Mouse (Mus musculus) heart, embryonic 14.5 days (tissue): ENCODE measurements around the gene Oxct2a. TPM values are rescaled to one million over a fixed set of nuclear protein-coding genes. Genes with fewer than 3 reads are reported as not detected.

ENCODE experiments used
- polyA plus RNA-seq: library from polyadenylated mRNA; unstranded; fragments of >200 nt; fragmentation: Nextera tagmentation; extraction: Ambion mirVana; gene quantifications from 2 replicates; pipeline ENCODE4 v1.2.1, GENCODE M21; 2014

The Oxct2a gene
- polyA plus RNA-seq, 1 experiment from 2014 or later, result not detected

Other genes with a start within 250 kb of the Oxct2a start
- gene Bmp8b, start 218.5 kb downstream of the Oxct2a start, polyA plus RNA-seq, result 0.22 and 0.23 TPM in 2 replicates
- gene Oxct2b, start 207.4 kb downstream of the Oxct2a start, polyA plus RNA-seq, result not detected in 2 replicates
- 51.7 and 54.8 TPM in 2 replicates for gene Ppie, start 183.7 kb downstream of the Oxct2a start, polyA plus RNA-seq
- 1.0 and 1.1 TPM in 2 replicates for gene Hpcal4, start 140.4 kb downstream of the Oxct2a start, polyA plus RNA-seq
- 1.7 and 2.1 TPM in 2 replicates for gene Nt5c1a, start 122.1 kb downstream of the Oxct2a start, polyA plus RNA-seq
- gene Heyl, start 90.1 kb downstream of the Oxct2a start, polyA plus RNA-seq, result 10.7 and 11.4 TPM in 2 replicates
- gene Pabpc4, start 61.3 kb downstream of the Oxct2a start, polyA plus RNA-seq, result 63.0 and 80.2 TPM in 2 replicates
- not detected in 2 replicates for gene Bmp8a, start 19.6 kb upstream of the Oxct2a start, polyA plus RNA-seq